Mouse (Mus musculus) retina, embryonic 14.5 days (tissue): ENCODE measurements at regions not wholly inside any gene's neighbourhood (a gene's known extent, or its start where the extent isn't known, plus 50 kb on each side); places are given as distances from the start of the nearest gene placed in this dataset.

Source experiments
- DNase-seq: peaks from one replicate; pipeline ENCODE4 v3.0.0-alpha.2; 2015; ENCODE audit warnings: low spot score

DNA sequence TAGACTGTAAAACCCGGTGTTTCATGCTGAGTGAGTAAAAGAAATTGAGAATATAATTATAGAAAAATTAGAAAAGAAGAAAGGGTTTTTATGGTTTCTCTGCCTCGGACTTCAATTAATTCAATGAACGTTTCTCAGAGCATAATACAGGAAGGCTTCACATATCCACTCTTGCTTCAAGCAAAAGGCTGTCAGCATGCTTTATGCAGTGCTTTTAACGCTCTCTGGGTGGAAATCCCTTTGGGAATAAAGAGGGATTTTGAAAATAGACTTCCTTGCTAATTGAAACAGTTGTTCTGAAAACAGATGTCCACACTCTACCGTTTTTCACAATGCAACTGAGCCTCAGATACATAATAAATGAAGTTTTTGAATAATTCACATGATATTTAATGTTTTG, 253.2 kb upstream of the Slitrk6 start:
- DNase-seq: peak; percentile 35
